ENCODE assay signal across 9 mouse cellular contexts in the genomic region with DNA sequence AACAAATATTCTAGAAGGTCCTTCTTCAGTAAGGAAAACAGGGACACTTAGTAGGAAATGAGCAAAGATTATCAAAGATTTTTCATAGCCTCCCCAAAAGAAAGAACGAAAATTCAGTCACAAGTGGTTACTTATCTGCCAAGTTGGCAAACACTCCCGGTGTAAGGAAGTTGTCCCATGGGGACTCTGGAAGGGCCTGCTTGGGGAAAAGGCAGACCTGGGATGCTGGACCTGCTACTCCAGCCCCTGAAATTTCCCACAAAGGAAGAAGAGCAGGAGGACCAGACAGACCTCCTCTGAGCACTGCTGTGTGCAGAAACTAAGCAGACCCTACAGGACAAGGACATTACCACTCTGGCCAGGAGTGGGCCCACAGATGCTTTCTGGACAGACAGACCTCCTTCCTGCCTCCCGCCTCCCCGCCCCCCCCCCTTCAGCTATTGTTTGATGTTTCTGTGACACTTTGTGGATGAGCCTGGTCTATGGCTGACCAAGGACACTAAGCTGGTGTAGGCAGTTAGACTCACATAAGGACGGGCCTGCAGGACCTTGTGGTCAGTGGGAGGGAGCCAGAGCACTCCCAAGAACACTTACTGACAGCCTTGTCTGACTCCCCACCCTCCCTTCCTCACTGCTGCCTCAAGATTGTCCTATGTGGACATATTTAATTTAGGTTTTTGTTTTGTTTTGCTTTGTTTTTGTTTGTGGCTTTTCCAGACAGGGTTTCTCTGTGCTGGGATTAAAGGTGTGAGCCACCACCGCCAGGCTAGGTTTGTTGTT. TPM values are rescaled to one million over a fixed set of nuclear protein-coding genes. Genes with fewer than 3 reads are reported as not detected.
DNase-seq lines count a peak whose midpoint lies in the region; ATAC-seq and TF ChIP-seq lines count a peak whose summit lies in the region.
"Had no signal": no experiment of that assay in that cellular context is flagged by ENCODE, and none has a peak within 500 bp of the region (broad histone marks: within the 10 kb centered on the region; RNA-seq: fewer than 3 reads in every experiment).

No protein-coding gene starts in this region.

- no peak overlapping the region for H3K4me2 ChIP-seq in forebrain, embryonic 13.5 days
- no peak overlapping the region for H3K4me2 ChIP-seq in midbrain, embryonic 14.5 days (ENCODE audit: low read length)

- no peak for ATAC-seq in forebrain, embryonic 13.5 days
- no peak for ATAC-seq in midbrain, embryonic 14.5 days (ENCODE audit: low FRiP score, low TSS enrichment)

- peaks cover 10% of the 10 kb centered on the region for H3K4me1 ChIP-seq in kidney, adult 2 months (ENCODE audit: control insufficient read depth, insufficient read depth, low read length)
- H3K4me1 ChIP-seq in forebrain, embryonic 13.5 days, result peaks cover 40% of the 10 kb centered on the region
- H3K4me1 ChIP-seq in midbrain, embryonic 14.5 days (ENCODE audit: control insufficient read depth, insufficient read depth, low read length), result peaks cover 35% of the 10 kb centered on the region

- H3K27me3 ChIP-seq in kidney, adult 2 months (replicated peaks; ENCODE audit: control insufficient read depth, insufficient read depth, low read length), result no peaks in the 10 kb centered on the region
- peaks cover under 1% of the 10 kb centered on the region; the same call in 1 of the 2 replicates for H3K27me3 ChIP-seq in forebrain, embryonic 13.5 days
- no peaks in the 10 kb centered on the region for H3K27me3 ChIP-seq in midbrain, embryonic 14.5 days (ENCODE audit: control insufficient read depth, insufficient read depth, low read length)

- H3K4me3 ChIP-seq in kidney, adult 2 months (ENCODE audit: insufficient read depth, low read depth, low read length), result no peak overlapping the region
- no peak overlapping the region for H3K4me3 ChIP-seq in forebrain, embryonic 13.5 days
- no peak overlapping the region for H3K4me3 ChIP-seq in midbrain, embryonic 14.5 days (replicated peaks; ENCODE audit: low read depth, low read length)

- H3K36me3 ChIP-seq in kidney, adult 2 months (ENCODE audit: control insufficient read depth, insufficient read depth, low read length), result no peaks in the 10 kb centered on the region
- no peaks in the 10 kb centered on the region for H3K36me3 ChIP-seq in forebrain, embryonic 13.5 days (ENCODE audit: poor library complexity, severe bottlenecking)
- no peaks in the 10 kb centered on the region for H3K36me3 ChIP-seq in midbrain, embryonic 14.5 days (ENCODE audit: control insufficient read depth, insufficient read depth, low read length)

- H3K9me3 ChIP-seq in forebrain, embryonic 13.5 days (replicated peaks), result no peaks in the 10 kb centered on the region
- H3K9me3 ChIP-seq in midbrain, embryonic 14.5 days (ENCODE audit: control insufficient read depth, low read length), result no peaks in the 10 kb centered on the region

- peak; percentile 41 for DNase-seq in cerebellum, adult 9-11 months
- DNase-seq in cerebellum, postnatal 36 days, result no peak
- DNase-seq in kidney, adult 11 months, result peak; percentile 1
- DNase-seq in kidney, adult 2 months, result no peak
- DNase-seq in midbrain, embryonic 14.5 days, result no peak
- no peak for DNase-seq in left cerebral cortex, postnatal 25 days (ENCODE audit: low spot score in 2 of 2)
- no peak for DNase-seq in spleen, postnatal 36 days (ENCODE audit: low spot score in 2 of 2)
- DNase-seq: right cerebral cortex, postnatal 25 days had no signal

- H3K9ac ChIP-seq in forebrain, embryonic 13.5 days, result no peak overlapping the region
- no peak overlapping the region for H3K9ac ChIP-seq in midbrain, embryonic 14.5 days (replicated peaks; ENCODE audit: low read length)

- 74% methylated on average over 6 of the region's 6 CpGs for WGBS in kidney, adult 2 months
- 51% methylated on average over 6 of the region's 6 CpGs for WGBS in forebrain, embryonic 13.5 days
- whole genome bisulfite sequencing in midbrain, embryonic 14.5 days, result 57% methylated on average over 6 of the region's 6 CpGs

- H3K27ac ChIP-seq in kidney, adult 2 months (ENCODE audit: insufficient read depth, low read depth, low read length), result no peak overlapping the region
- peak overlapping the region; percentile 96; the same call in 1 of the 2 replicates for H3K27ac ChIP-seq in forebrain, embryonic 13.5 days
- peak overlapping the region; percentile 97; the same call in 1 of the 2 replicates for H3K27ac ChIP-seq in midbrain, embryonic 14.5 days (replicated peaks; ENCODE audit: low read depth, low read length)

- no peak for TF ChIP-seq CTCF in kidney, adult 2 months (conservative IDR thresholded peaks at IDR 0.05; ENCODE audit: insufficient read depth, insufficient read length, low read depth, low read length)

- intact Hi-C loops in left cerebral cortex, postnatal 25 days (cut with DNase I), result no loop called here

- TF ChIP-seq POLR2A in kidney, adult 2 months (IDR thresholded peaks at IDR 0.05; ENCODE audit: low read depth, low read length), result no peak

RNA-seq across cellular contexts. Expression of a gene that starts 34.2 kb away (rescaled TPM):
- 828 and 981 TPM in 2 replicates for polyA plus RNA-seq in kidney, adult 2 months (2012; rRNA removed)
- polyA plus RNA-seq in forebrain, embryonic 13.5 days (2015; fragmentation: Nextera tagmentation; extraction: Ambion mirVana), result 3,229 and 3,555 TPM in 2 replicates
- 4,502 and 4,930 TPM in 2 replicates for polyA plus RNA-seq in midbrain, embryonic 14.5 days (2014; fragmentation: Nextera tagmentation; extraction: Ambion mirVana)
- 1,000 to 10,000 TPM; 1,262 to 1,272 TPM for total RNA-seq in left cerebral cortex, postnatal 25 days (2021)

RNA-seq across cellular contexts. Expression of a gene that starts 47.2 kb away (rescaled TPM):
- polyA plus RNA-seq in kidney, adult 2 months (2012; rRNA removed), result 0.16 and 0.19 TPM in 2 replicates
- polyA plus RNA-seq in forebrain, embryonic 13.5 days (2015; fragmentation: Nextera tagmentation; extraction: Ambion mirVana), result 1.3 and 1.7 TPM in 2 replicates
- 1.7 and 2.5 TPM in 2 replicates for polyA plus RNA-seq in midbrain, embryonic 14.5 days (2014; fragmentation: Nextera tagmentation; extraction: Ambion mirVana)
- under 1 TPM in 1 of 2 experiments, not detected in 1; 0.21 TPM for total RNA-seq in left cerebral cortex, postnatal 25 days (2021)

Comparison
In these comparisons a context has a peak if more than half of its experiments do, and no peak if none do; other contexts are left out.
1. DNase-seq: peak in cerebellum, adult 9-11 months (single experiment) and kidney, adult 11 months (single experiment); none in cerebellum, postnatal 36 days (0 of 2), kidney, adult 2 months (single experiment), midbrain, embryonic 14.5 days (single experiment), left cerebral cortex, postnatal 25 days (0 of 2) and spleen, postnatal 36 days (0 of 2).